Mouse (Mus musculus): ENCODE data around the gene Gm16485. TPM values are rescaled to one million over a fixed set of nuclear protein-coding genes. Genes with fewer than 3 reads are reported as not detected.

Gm16485 gene
- polyA plus RNA-seq (2014; fragmentation: Nextera tagmentation; extraction: Ambion mirVana) = 0.06 TPM in 1 of 2 replicates, not detected in the other

- 72% methylated on average over 2 of the region's 2 CpGs for WGBS
- Histone ChIP-seq H3K27ac (ENCODE audit: low read depth, low read length) (no peak within 1 kb of the TSS), H3K4me3 (ENCODE audit: low read depth, low read length) (no peak within 1 kb of the TSS), H3K4me1 (replicated peaks; ENCODE audit: control insufficient read depth, insufficient read depth, low read length) (no peaks in the 10 kb centered on the region), H3K27me3 (ENCODE audit: control insufficient read depth, insufficient read depth, low read length) (no peaks in the 10 kb centered on the region), H3K9me3 (ENCODE audit: control insufficient read depth, low read length) (no peaks in the 10 kb centered on the region), H3K4me2 (replicated peaks; ENCODE audit: low read depth, low read length) (no peak within 1 kb of the TSS), H3K9ac (ENCODE audit: low read depth, low read length) (no peak within 1 kb of the TSS), H3K36me3 (ENCODE audit: control insufficient read depth, insufficient read depth, low read length) (no peaks in the 10 kb centered on the region)
- ATAC-seq (ENCODE audit: low FRiP score) (no peak), DNase-seq (ENCODE audit: low spot score) (no peak)
Measured at GRCm38 (mm10) chr9:8971491-8971890, at the start of gene Gm16485. Gene Gm16485 (plus strand): TSS chr9:8971791.

- Histone ChIP-seq H3K27me3 (ENCODE audit: control insufficient read depth, insufficient read depth, low read length) (no peaks in the 10 kb centered on the region), H3K9ac (ENCODE audit: low read depth, low read length) (no peak overlapping the region), H3K4me3 (ENCODE audit: low read depth, low read length) (no peak overlapping the region), H3K4me2 (replicated peaks; ENCODE audit: low read depth, low read length) (no peak overlapping the region), H3K4me1 (replicated peaks; ENCODE audit: control insufficient read depth, insufficient read depth, low read length) (no peaks in the 10 kb centered on the region), H3K36me3 (ENCODE audit: control insufficient read depth, insufficient read depth, low read length) (no peaks in the 10 kb centered on the region), H3K9me3 (ENCODE audit: control insufficient read depth, low read length) (no peaks in the 10 kb centered on the region), H3K27ac (ENCODE audit: low read depth, low read length) (no peak overlapping the region)
- ATAC-seq (ENCODE audit: low FRiP score) (no peak), DNase-seq (ENCODE audit: low spot score) (no peak)
- 88% methylated on average over 2 of the region's 2 CpGs for WGBS
Measured at GRCm38 (mm10) chr9:8927561-8927960, 44.0 kb upstream of the Gm16485 start.

- WGBS = 41% methylated on average over 1 of the region's 1 CpGs
- H3K4me2 ChIP-seq (replicated peaks; ENCODE audit: low read depth, low read length) = no peak overlapping the region
Measured at GRCm38 (mm10) chr9:8937753-8938152, 33.8 kb upstream of the Gm16485 start.

GRCm38 (mm10) chr9:8953306-8953705 lies 18.3 kb upstream of the Gm16485 start:
- no peak overlapping the region for H3K27ac ChIP-seq (ENCODE audit: low read depth, low read length)

More at GRCm38 (mm10) chr9:8937753-8938152, 33.8 kb upstream of the Gm16485 start:
- DNase-seq (ENCODE audit: low spot score) (no peak), ATAC-seq (ENCODE audit: low FRiP score) (no peak)
- Histone ChIP-seq H3K9me3 (ENCODE audit: control insufficient read depth, low read length) (no peaks in the 10 kb centered on the region), H3K4me1 (replicated peaks; ENCODE audit: control insufficient read depth, insufficient read depth, low read length) (no peaks in the 10 kb centered on the region), H3K4me3 (ENCODE audit: low read depth, low read length) (no peak overlapping the region), H3K27me3 (ENCODE audit: control insufficient read depth, insufficient read depth, low read length) (no peaks in the 10 kb centered on the region), H3K36me3 (ENCODE audit: control insufficient read depth, insufficient read depth, low read length) (no peaks in the 10 kb centered on the region), H3K9ac (ENCODE audit: low read depth, low read length) (no peak overlapping the region), H3K27ac (ENCODE audit: low read depth, low read length) (no peak overlapping the region)

GRCm38 (mm10) chr9:8964512-8965133 lies 7.0 kb upstream of the Gm16485 start:
- H3K4me3 ChIP-seq (ENCODE audit: low read depth, low read length) = no peak overlapping the region
- no peak overlapping the region for H3K9ac ChIP-seq (ENCODE audit: low read depth, low read length)
- H3K36me3 ChIP-seq (ENCODE audit: control insufficient read depth, insufficient read depth, low read length) = no peaks in the 10 kb centered on the region
- H3K27ac ChIP-seq (ENCODE audit: low read depth, low read length) = no peak overlapping the region
- H3K4me1 ChIP-seq (replicated peaks; ENCODE audit: control insufficient read depth, insufficient read depth, low read length) = no peaks in the 10 kb centered on the region
- no peak overlapping the region for H3K4me2 ChIP-seq (replicated peaks; ENCODE audit: low read depth, low read length)
- no peaks in the 10 kb centered on the region for H3K27me3 ChIP-seq (ENCODE audit: control insufficient read depth, insufficient read depth, low read length)
- 68% methylated on average over 8 of the region's 8 CpGs for WGBS
- peak; percentile 64; the same call in 1 of the 2 replicates for ATAC-seq (ENCODE audit: low FRiP score)
- peak; percentile 43 for DNase-seq (ENCODE audit: low spot score)
- H3K9me3 ChIP-seq (ENCODE audit: control insufficient read depth, low read length) = no peaks in the 10 kb centered on the region

More at GRCm38 (mm10) chr9:8953306-8953705, 18.3 kb upstream of the Gm16485 start:
- H3K27me3 ChIP-seq (ENCODE audit: control insufficient read depth, insufficient read depth, low read length) = no peaks in the 10 kb centered on the region
- ATAC-seq (ENCODE audit: low FRiP score) = no peak
- DNase-seq (ENCODE audit: low spot score) = no peak
- no peaks in the 10 kb centered on the region for H3K9me3 ChIP-seq (ENCODE audit: control insufficient read depth, low read length)
- H3K4me1 ChIP-seq (replicated peaks; ENCODE audit: control insufficient read depth, insufficient read depth, low read length) = no peaks in the 10 kb centered on the region
- no peak overlapping the region for H3K9ac ChIP-seq (ENCODE audit: low read depth, low read length)
- no peaks in the 10 kb centered on the region for H3K36me3 ChIP-seq (ENCODE audit: control insufficient read depth, insufficient read depth, low read length)
- H3K4me3 ChIP-seq (ENCODE audit: low read depth, low read length) = no peak overlapping the region
- H3K4me2 ChIP-seq (replicated peaks; ENCODE audit: low read depth, low read length) = no peak overlapping the region

- Histone ChIP-seq H3K36me3 (ENCODE audit: control insufficient read depth, insufficient read depth, low read length) (no peaks in the 10 kb centered on the region), H3K9ac (ENCODE audit: low read depth, low read length) (no peak overlapping the region), H3K9me3 (ENCODE audit: control insufficient read depth, low read length) (no peaks in the 10 kb centered on the region), H3K27ac (ENCODE audit: low read depth, low read length) (no peak overlapping the region), H3K4me2 (replicated peaks; ENCODE audit: low read depth, low read length) (no peak overlapping the region), H3K4me1 (replicated peaks; ENCODE audit: control insufficient read depth, insufficient read depth, low read length) (no peaks in the 10 kb centered on the region), H3K4me3 (ENCODE audit: low read depth, low read length) (no peak overlapping the region), H3K27me3 (ENCODE audit: control insufficient read depth, insufficient read depth, low read length) (no peaks in the 10 kb centered on the region)
- ATAC-seq (ENCODE audit: low FRiP score) (no peak), DNase-seq (ENCODE audit: low spot score) (no peak)
- 75% methylated on average over 7 of the region's 7 CpGs for WGBS
Measured at GRCm38 (mm10) chr9:8970240-8970639, 1.4 kb upstream of the Gm16485 start.

GRCm38 (mm10) chr9:8977775-8978174 lies 6.2 kb downstream of the Gm16485 start:
- no peak overlapping the region for H3K4me2 ChIP-seq (replicated peaks; ENCODE audit: low read depth, low read length)
- H3K9ac ChIP-seq (ENCODE audit: low read depth, low read length) = no peak overlapping the region

GRCm38 (mm10) chr9:8982315-8982714 lies 10.7 kb downstream of the Gm16485 start:
- H3K4me3 ChIP-seq (ENCODE audit: low read depth, low read length) = no peak overlapping the region
- WGBS = 83% methylated on average over 3 of the region's 3 CpGs
- H3K9me3 ChIP-seq (ENCODE audit: control insufficient read depth, low read length) = no peaks in the 10 kb centered on the region
- no peaks in the 10 kb centered on the region for H3K27me3 ChIP-seq (ENCODE audit: control insufficient read depth, insufficient read depth, low read length)
- no peak overlapping the region for H3K4me2 ChIP-seq (replicated peaks; ENCODE audit: low read depth, low read length)
- ATAC-seq (ENCODE audit: low FRiP score) = no peak
- no peaks in the 10 kb centered on the region for H3K36me3 ChIP-seq (ENCODE audit: control insufficient read depth, insufficient read depth, low read length)
- H3K4me1 ChIP-seq (replicated peaks; ENCODE audit: control insufficient read depth, insufficient read depth, low read length) = no peaks in the 10 kb centered on the region
- no peak for DNase-seq (ENCODE audit: low spot score)
- H3K9ac ChIP-seq (ENCODE audit: low read depth, low read length) = no peak overlapping the region
- no peak overlapping the region for H3K27ac ChIP-seq (ENCODE audit: low read depth, low read length)

More at GRCm38 (mm10) chr9:8977775-8978174, 6.2 kb downstream of the Gm16485 start:
- Histone ChIP-seq H3K36me3 (ENCODE audit: control insufficient read depth, insufficient read depth, low read length) (no peaks in the 10 kb centered on the region), H3K4me1 (replicated peaks; ENCODE audit: control insufficient read depth, insufficient read depth, low read length) (no peaks in the 10 kb centered on the region), H3K27me3 (ENCODE audit: control insufficient read depth, insufficient read depth, low read length) (no peaks in the 10 kb centered on the region), H3K27ac (ENCODE audit: low read depth, low read length) (no peak overlapping the region), H3K4me3 (ENCODE audit: low read depth, low read length) (no peak overlapping the region), H3K9me3 (ENCODE audit: control insufficient read depth, low read length) (no peaks in the 10 kb centered on the region)
- no peak for DNase-seq (ENCODE audit: low spot score)
- no peak for ATAC-seq (ENCODE audit: low FRiP score)
- WGBS = 61% methylated on average over 2 of the region's 2 CpGs

- no peak overlapping the region for H3K4me3 ChIP-seq (ENCODE audit: low read depth, low read length)
- no peak overlapping the region for H3K27ac ChIP-seq (ENCODE audit: low read depth, low read length)
- no peaks in the 10 kb centered on the region for H3K9me3 ChIP-seq (ENCODE audit: control insufficient read depth, low read length)
- no peaks in the 10 kb centered on the region for H3K4me1 ChIP-seq (replicated peaks; ENCODE audit: control insufficient read depth, insufficient read depth, low read length)
- no peaks in the 10 kb centered on the region for H3K27me3 ChIP-seq (ENCODE audit: control insufficient read depth, insufficient read depth, low read length)
- ATAC-seq (ENCODE audit: low FRiP score) = no peak
- WGBS = 93% methylated on average over 2 of the region's 2 CpGs
- no peak overlapping the region for H3K4me2 ChIP-seq (replicated peaks; ENCODE audit: low read depth, low read length)
- no peak overlapping the region for H3K9ac ChIP-seq (ENCODE audit: low read depth, low read length)
- no peak for DNase-seq (ENCODE audit: low spot score)
- H3K36me3 ChIP-seq (ENCODE audit: control insufficient read depth, insufficient read depth, low read length) = no peaks in the 10 kb centered on the region
Measured at GRCm38 (mm10) chr9:8996494-8996893, 24.9 kb downstream of the Gm16485 start.

Data from hindbrain, embryonic 11.5 days (tissue).